In genomic region chr10:42031021-42031420, GRCm38 (mm10) we compare ENCODE assay signal across 8 mouse cellular contexts. TPM values are rescaled to one million over a fixed set of nuclear protein-coding genes. Genes with fewer than 3 reads are reported as not detected.
DNase-seq lines count a peak whose midpoint lies in the region; ATAC-seq and TF ChIP-seq lines count a peak whose summit lies in the region.

No protein-coding gene starts in this region.

- peak; percentile 71 to 95 (median 90) for TF ChIP-seq CTCF in MEL (IDR thresholded peaks at IDR 0.05 in 2 of 3, conservative IDR thresholded peaks at IDR 0.05 in 1 of 3; ENCODE audit: control insufficient read depth in 1 of 3, insufficient read depth in 1 of 3, low read depth in 2 of 3, low read length in 3 of 3, poor library complexity in 1 of 3, severe bottlenecking in 1 of 3)
- peak; percentile 97 for TF ChIP-seq CTCF in lung, postnatal 0 days (IDR thresholded peaks at IDR 0.05)

- peak; percentile 91 for DNase-seq in MEL (ENCODE audit: low read depth, low spot score)
- DNase-seq in cerebellum, adult 9-10 months: peak; percentile 93
- DNase-seq in hindbrain, embryonic 10.5 days (ENCODE audit: low spot score): peak; percentile 77
- peak; percentile 85 for DNase-seq in layer of hippocampus, adult 9-11 months
- peak; percentile 91 for DNase-seq in lung, postnatal 0 days (ENCODE audit: low spot score)
- DNase-seq in ovary, postnatal 10 days (ENCODE audit: low spot score): peak; percentile 48
- peak; percentile 85 to 89 for DNase-seq in thymus, postnatal 10 days (ENCODE audit: low spot score in 2 of 2)

- peak; percentile 86 for TF ChIP-seq RAD21 in MEL (IDR thresholded peaks at IDR 0.05; ENCODE audit: low read depth, low read length)

- peak overlapping the region; percentile 47 to 65 for H3K4me3 ChIP-seq in MEL (ENCODE audit: control insufficient read depth in 1 of 2, insufficient read depth in 1 of 2, low read depth in 2 of 2, low read length in 2 of 2)
- peak overlapping the region; percentile 34 for H3K4me3 ChIP-seq in hindbrain, embryonic 10.5 days
- H3K4me3 ChIP-seq in lung, postnatal 0 days (ENCODE audit: low read depth, low read length): no peak overlapping the region

- TF ChIP-seq EP300 in MEL (IDR thresholded peaks at IDR 0.05; ENCODE audit: low read depth in 1 of 2, low read length in 2 of 2): 0 out of 4 replicates have a peak, but pooled peaks of 1 of the 2 experiments have one; percentile 9
- no peak for TF ChIP-seq EP300 in lung, postnatal 0 days (IDR thresholded peaks at IDR 0.05)

- WGBS in hindbrain, embryonic 10.5 days: 16% methylated on average over 16 of the region's 16 CpGs
- 16% methylated on average over 16 of the region's 16 CpGs for WGBS in lung, postnatal 0 days

- peaks cover 0 to 7% of the 10 kb centered on the region in 2 experiments; a peak in 2 of 4 replicates for H3K36me3 ChIP-seq in MEL (ENCODE audit: control insufficient read depth in 1 of 2, insufficient read depth in 2 of 2, low read length in 2 of 2)
- H3K36me3 ChIP-seq in hindbrain, embryonic 10.5 days: no peaks in the 10 kb centered on the region
- H3K36me3 ChIP-seq in lung, postnatal 0 days (ENCODE audit: insufficient read depth, low read length): no peaks in the 10 kb centered on the region

- peak; percentile 39; the same call in 1 of the 2 replicates for ATAC-seq in frontal cortex, adult (ENCODE audit: low TSS enrichment)
- peak; percentile 75 for ATAC-seq in lung, postnatal 0 days

- no peaks in the 10 kb centered on the region for H3K27me3 ChIP-seq in MEL (ENCODE audit: control insufficient read depth in 1 of 2, insufficient read depth in 2 of 2, low read length in 2 of 2)
- H3K27me3 ChIP-seq in hindbrain, embryonic 10.5 days (ENCODE audit: insufficient read depth, poor library complexity, severe bottlenecking): peaks cover 14% of the 10 kb centered on the region; the same call in 1 of the 2 replicates
- H3K27me3 ChIP-seq in lung, postnatal 0 days (replicated peaks; ENCODE audit: insufficient read depth, low read length): no peaks in the 10 kb centered on the region

- H3K27ac ChIP-seq in MEL (ENCODE audit: control insufficient read depth, low read depth, low read length): peak overlapping the region; percentile 11; the same call in 1 of the 2 replicates
- H3K27ac ChIP-seq in hindbrain, embryonic 10.5 days: peak overlapping the region; percentile 67
- no peak overlapping the region for H3K27ac ChIP-seq in lung, postnatal 0 days (ENCODE audit: low read length)

- peak; percentile 33 to 36; a peak in 1 of 4 replicates for TF ChIP-seq POLR2A in MEL (IDR thresholded peaks at IDR 0.05; ENCODE audit: control insufficient read depth in 1 of 2, insufficient read depth in 1 of 2, low read depth in 1 of 2, low read length in 2 of 2, poor library complexity in 1 of 2)

- H3K9me3 ChIP-seq in MEL (replicated peaks; ENCODE audit: insufficient read depth, low read length): no peaks in the 10 kb centered on the region
- no peaks in the 10 kb centered on the region for H3K9me3 ChIP-seq in hindbrain, embryonic 10.5 days
- no peaks in the 10 kb centered on the region for H3K9me3 ChIP-seq in lung, postnatal 0 days (ENCODE audit: low read length)

- H3K79me2 ChIP-seq in MEL (ENCODE audit: control insufficient read depth, insufficient read depth, low read length, poor library complexity): no peaks in the 10 kb centered on the region

- H3K4me1 ChIP-seq in MEL (ENCODE audit: control insufficient read depth in 1 of 2, insufficient read depth in 2 of 2, low read length in 2 of 2): peaks cover 5 to 18% of the 10 kb centered on the region in 2 experiments
- peaks cover 10% of the 10 kb centered on the region for H3K4me1 ChIP-seq in hindbrain, embryonic 10.5 days (replicated peaks)
- H3K4me1 ChIP-seq in lung, postnatal 0 days (ENCODE audit: insufficient read depth, low read depth, low read length): no peaks in the 10 kb centered on the region

- peak overlapping the region; percentile 35 for H3K4me2 ChIP-seq in lung, postnatal 0 days (replicated peaks; ENCODE audit: low read depth, low read length)

- peak overlapping the region; percentile 73 for H3K9ac ChIP-seq in MEL (ENCODE audit: control insufficient read depth, low read depth, low read length, poor library complexity, severe bottlenecking)
- H3K9ac ChIP-seq in lung, postnatal 0 days (replicated peaks; ENCODE audit: low read depth): no peak overlapping the region

TF ChIP-seq in MEL, 35 proteins besides CTCF, POLR2A, EP300 and RAD21:
- TF ChIP-seq ZKSCAN1 (IDR thresholded peaks at IDR 0.05; ENCODE audit: low read depth, low read length) (no peak), JUND (IDR thresholded peaks at IDR 0.05; ENCODE audit: low read depth, low read length) (no peak), NELFE (IDR thresholded peaks at IDR 0.05; ENCODE audit: low read depth, low read length) (no peak), MAX (IDR thresholded peaks at IDR 0.05; ENCODE audit: low read length) (peak; percentile 97), RCOR1 (IDR thresholded peaks at IDR 0.05; ENCODE audit: low read depth, low read length) (0 out of 2 replicates have a peak, but pooled peaks have one; percentile 46), ZC3H11A (IDR thresholded peaks at IDR 0.05; ENCODE audit: low read depth, low read length) (peak; percentile 95), BHLHE40 (IDR thresholded peaks at IDR 0.05; ENCODE audit: borderline replicate concordance, low read depth, low read length) (peak; percentile 79), TCF12 (IDR thresholded peaks at IDR 0.05; ENCODE audit: low read depth, low read length) (0 out of 2 replicates have a peak, but pooled peaks have one; percentile 38), SMC3 (IDR thresholded peaks at IDR 0.05; ENCODE audit: low read depth, low read length) (peak; percentile 99), TAL1 (IDR thresholded peaks at IDR 0.05; ENCODE audit: low read length) (no peak), SIN3A (IDR thresholded peaks at IDR 0.05; ENCODE audit: low read length) (peak; percentile 92), ETS1 (IDR thresholded peaks at IDR 0.05; ENCODE audit: low read depth, low read length) (peak; percentile 76), ZNF384 (IDR thresholded peaks at IDR 0.05; ENCODE audit: low read depth, low read length) (no peak), MYC (IDR thresholded peaks at IDR 0.05; ENCODE audit: low read depth, low read length) (peak; percentile 78), USF1 (IDR thresholded peaks at IDR 0.05; ENCODE audit: low read depth, low read length) (peak; percentile 98), ZMIZ1 (IDR thresholded peaks at IDR 0.05; ENCODE audit: low read depth, low read length) (no peak), MXI1 (IDR thresholded peaks at IDR 0.05; ENCODE audit: low read depth, low read length) (peak; percentile 90), GATA1 (IDR thresholded peaks at IDR 0.05; ENCODE audit: low read depth, low read length) (0 out of 2 replicates have a peak, but pooled peaks have one; percentile 34), USF2 (IDR thresholded peaks at IDR 0.05; ENCODE audit: borderline replicate concordance in 1 of 2, insufficient read depth in 1 of 2, low read depth in 1 of 2, low read length in 2 of 2) (peak; percentile 65 to 85; a peak in 3 of 4 replicates), HCFC1 (IDR thresholded peaks at IDR 0.05; ENCODE audit: low read depth, low read length) (0 out of 2 replicates have a peak, but pooled peaks have one; percentile 44), MAFK (IDR thresholded peaks at IDR 0.05; ENCODE audit: borderline replicate concordance, low read depth, low read length) (peak; percentile 99)

RNA-seq across cellular contexts. Expression of gene Armc2, which starts 12.8 kb away (rescaled TPM):
- total RNA-seq in MEL (2012; rRNA removed): 0.07 and 0.08 TPM in 2 replicates
- under 1 TPM in 1 of 2 experiments, not detected in 1; 0.13 TPM for polyA plus RNA-seq in MEL (2012; ENCODE audit: insufficient read depth in 1 of 2, insufficient read length in 2 of 2, low read depth in 1 of 2, low replicate concordance in 2 of 2, missing spikeins in 1 of 2)
- polyA plus RNA-seq in hindbrain, embryonic 10.5 days (2016; fragmentation: Nextera tagmentation; extraction: Ambion mirVana): 2.6 and 3.5 TPM in 2 replicates
- 1.1 and 1.4 TPM in 2 replicates for polyA plus RNA-seq in lung, postnatal 0 days (2015; fragmentation: Nextera tagmentation; extraction: Ambion mirVana)
